ENCODE assay signal across 9 mouse cellular contexts in genomic region chr8:71374616-71375206, GRCm38 (mm10). TPM values are rescaled to one million over a fixed set of nuclear protein-coding genes. Genes with fewer than 3 reads are reported as not detected.
A peak's percentile ranks its signal among the peaks of the same experiment; 100 is the strongest.
DNase-seq lines count a peak whose midpoint lies in the region; ATAC-seq lines count a peak whose summit lies in the region.
"Had no signal": no experiment of that assay in that cellular context is flagged by ENCODE, and none has a peak within 500 bp of the region (broad histone marks: within the 10 kb centered on the region; RNA-seq: fewer than 3 reads in every experiment).

No protein-coding gene starts in this region.

- H3K27me3 ChIP-seq in hindbrain, embryonic 10.5 days (ENCODE audit: insufficient read depth, poor library complexity, severe bottlenecking): peaks cover 9% of the 10 kb centered on the region; the same call in 1 of the 2 replicates
- no peaks in the 10 kb centered on the region for H3K27me3 ChIP-seq in hindbrain, embryonic 12.5 days
- H3K27me3 ChIP-seq: forebrain, embryonic 15.5 days; limb, embryonic 13.5 days had no signal

- H3K9me3 ChIP-seq in hindbrain, embryonic 10.5 days: no peaks in the 10 kb centered on the region
- H3K9me3 ChIP-seq in hindbrain, embryonic 12.5 days (replicated peaks): no peaks in the 10 kb centered on the region
- H3K9me3 ChIP-seq: forebrain, embryonic 15.5 days; limb, embryonic 13.5 days had no signal

- no peak for DNase-seq in hindbrain, embryonic 10.5 days (ENCODE audit: low spot score)
- DNase-seq in ES-CJ7 (ENCODE audit: low read depth, low spot score): peak; percentile 59
- DNase-seq in embryo, embryonic 10.5 days (ENCODE audit: low spot score): peak; percentile 39
- peak; percentile 57 to 79 for DNase-seq in kidney, postnatal 36 days
- no peak for DNase-seq in frontal cortex, postnatal 36 days (ENCODE audit: low spot score in 2 of 2)
- no peak for DNase-seq in urinary bladder, postnatal 36 days (ENCODE audit: low spot score in 2 of 2)

- peak overlapping the region; percentile 81; the same call in 1 of the 2 replicates for H3K27ac ChIP-seq in hindbrain, embryonic 10.5 days
- no peak overlapping the region for H3K27ac ChIP-seq in hindbrain, embryonic 12.5 days
- H3K27ac ChIP-seq: limb, embryonic 13.5 days had no signal

- H3K4me1 ChIP-seq in hindbrain, embryonic 10.5 days (replicated peaks): peaks cover 61% of the 10 kb centered on the region
- H3K4me1 ChIP-seq in hindbrain, embryonic 12.5 days: peaks cover 47% of the 10 kb centered on the region

- peak overlapping the region; percentile 98; the same call in 1 of the 2 replicates for H3K4me3 ChIP-seq in hindbrain, embryonic 10.5 days
- H3K4me3 ChIP-seq in hindbrain, embryonic 12.5 days: no peak overlapping the region

- H3K4me2 ChIP-seq in hindbrain, embryonic 12.5 days (replicated peaks): no peak overlapping the region

- no peak overlapping the region for H3K9ac ChIP-seq in hindbrain, embryonic 12.5 days
- H3K9ac ChIP-seq: forebrain, embryonic 15.5 days had no signal

- 72% methylated on average over 17 of the region's 17 CpGs for WGBS in hindbrain, embryonic 10.5 days
- WGBS in hindbrain, embryonic 12.5 days: 78% methylated on average over 17 of the region's 17 CpGs

- no peak for ATAC-seq in hindbrain, embryonic 12.5 days (ENCODE audit: low FRiP score)
- ATAC-seq: forebrain, embryonic 15.5 days had no signal

- peaks cover 81% of the 10 kb centered on the region for H3K36me3 ChIP-seq in hindbrain, embryonic 10.5 days
- peaks cover 28% of the 10 kb centered on the region for H3K36me3 ChIP-seq in hindbrain, embryonic 12.5 days

RNA-seq across cellular contexts. Expression of gene Ocel1, which starts 3.6 kb away (rescaled TPM):
- 7.5 and 8.1 TPM in 2 replicates for polyA plus RNA-seq in hindbrain, embryonic 10.5 days (2016; fragmentation: Nextera tagmentation; extraction: Ambion mirVana)
- polyA plus RNA-seq in hindbrain, embryonic 12.5 days (2016; fragmentation: Nextera tagmentation; extraction: Ambion mirVana): 5.8 and 6.7 TPM in 2 replicates

RNA-seq across cellular contexts. Expression of gene Nr2f6, which starts 7.0 kb away (rescaled TPM):
- polyA plus RNA-seq in hindbrain, embryonic 10.5 days (2016; fragmentation: Nextera tagmentation; extraction: Ambion mirVana): 125 and 139 TPM in 2 replicates
- polyA plus RNA-seq in hindbrain, embryonic 12.5 days (2016; fragmentation: Nextera tagmentation; extraction: Ambion mirVana): 61.2 and 65.2 TPM in 2 replicates

RNA-seq across cellular contexts. Expression of gene Use1, which starts 8.1 kb away (rescaled TPM):
- polyA plus RNA-seq in hindbrain, embryonic 10.5 days (2016; fragmentation: Nextera tagmentation; extraction: Ambion mirVana): 74.4 and 84.6 TPM in 2 replicates
- polyA plus RNA-seq in hindbrain, embryonic 12.5 days (2016; fragmentation: Nextera tagmentation; extraction: Ambion mirVana): 80.8 and 82.4 TPM in 2 replicates

RNA-seq across cellular contexts. Expression of gene Ushbp1, which starts 20.9 kb away (rescaled TPM):
- 5.8 and 7.2 TPM in 2 replicates for polyA plus RNA-seq in hindbrain, embryonic 10.5 days (2016; fragmentation: Nextera tagmentation; extraction: Ambion mirVana)
- polyA plus RNA-seq in hindbrain, embryonic 12.5 days (2016; fragmentation: Nextera tagmentation; extraction: Ambion mirVana): 5.7 and 6.8 TPM in 2 replicates

RNA-seq across cellular contexts. Expression of gene Babam1, which starts 21.9 kb away (rescaled TPM):
- 112 and 121 TPM in 2 replicates for polyA plus RNA-seq in hindbrain, embryonic 10.5 days (2016; fragmentation: Nextera tagmentation; extraction: Ambion mirVana)
- 91.1 and 104 TPM in 2 replicates for polyA plus RNA-seq in hindbrain, embryonic 12.5 days (2016; fragmentation: Nextera tagmentation; extraction: Ambion mirVana)

Comparison
In these comparisons a context has a peak if more than half of its experiments do, and no peak if none do; other contexts are left out.
1. DNase-seq: peak in ES-CJ7 (single experiment), embryo, embryonic 10.5 days (single experiment) and kidney, postnatal 36 days (2 of 2); none in hindbrain, embryonic 10.5 days (single experiment), frontal cortex, postnatal 36 days (0 of 2) and urinary bladder, postnatal 36 days (0 of 2).